Mouse (Mus musculus): ENCODE measurements around the gene Rnf26.

- TF ChIP-seq TAL1 (IDR thresholded peaks at IDR 0.05; ENCODE audit: low read length) = no peak
- TF ChIP-seq GATA1 (IDR thresholded peaks at IDR 0.05; ENCODE audit: low read length) = no peak
Measured at GRCm38 (mm10) chr9:44082266-44082665, 31.1 kb downstream of the Rnf26 start.
